Mouse (Mus musculus) megakaryocyte, embryonic 14.5 days (primary cell): Measurements from ENCODE around the gene Men1.

ENCODE experiments used
- FLI1 ChIP-seq: IDR thresholded peaks from 2 replicates; pipeline ENCODE4 v1.6.1; 2012; ENCODE audit warnings: low read length, inconsistent platforms, mixed read lengths
- GATA1 ChIP-seq: IDR thresholded peaks from 3 replicates; pipeline ENCODE4 v1.6.1; 2012; ENCODE audit warnings: mixed read lengths, low read length, inconsistent platforms, borderline replicate concordance

- TF ChIP-seq GATA1 (no peak), FLI1 (no peak)
Observed at GRCm38 (mm10) chr19:6300402-6300841, 34.4 kb upstream of the Men1 start.
